Mouse (Mus musculus) myocyte (in vitro differentiated cells): ENCODE data around the gene Mrpl16. TPM values are rescaled to one million over a fixed set of nuclear protein-coding genes. Genes with fewer than 3 reads are reported as not detected.

ENCODE experiments used
- H3K27me3 ChIP-seq: one replicate; pipeline ENCODE4 v1.6.1; 2011; ENCODE audit not compliant: control insufficient read depth, insufficient read depth, insufficient read length
- H3K36me3 ChIP-seq: one replicate; pipeline ENCODE4 v1.6.1; 2011; ENCODE audit not compliant: control insufficient read depth, insufficient read depth
- H3K4me2 ChIP-seq: one replicate; pipeline ENCODE4 v1.6.1; 2011; ENCODE audit warnings: low read depth, control low read depth
- H3K4me3 ChIP-seq: one replicate; pipeline ENCODE4 v1.5.1; 2011; ENCODE audit warnings: mild to moderate bottlenecking, control low read depth, moderate library complexity
- H3K79me2 ChIP-seq: one replicate; pipeline ENCODE4 v1.6.1; 2011; ENCODE audit not compliant: control insufficient read depth, insufficient read depth
- H3ac ChIP-seq: one replicate; pipeline ENCODE4 v1.6.1; 2011; ENCODE audit not compliant: control insufficient read depth, insufficient read length
- CEBPB ChIP-seq: IDR thresholded peaks from 2 replicates; pipeline ENCODE4 v1.6.1; 2011; ENCODE audit warnings: mild to moderate bottlenecking, moderate library complexity; ENCODE audit not compliant: poor library complexity, insufficient read depth, severe bottlenecking
- E2F4 ChIP-seq: IDR thresholded peaks from one replicate; pipeline ENCODE4 v1.6.1; 2011; ENCODE audit warnings: mild to moderate bottlenecking, control low read depth, moderate library complexity; ENCODE audit not compliant: insufficient read depth
- MAX ChIP-seq: IDR thresholded peaks from one replicate; pipeline ENCODE4 v1.6.1; 2011; ENCODE audit warnings: low read depth, mild to moderate bottlenecking, control low read depth
- MYOD1 ChIP-seq, 3 experiments: IDR thresholded peaks; one replicate each; pipeline ENCODE4 v1.6.1; 2011; ENCODE audit warnings: control low read depth in 2 of 3, low read depth in 2 of 3, mild to moderate bottlenecking in 2 of 3, moderate library complexity in 1 of 3; ENCODE audit not compliant: insufficient read length in 2 of 3, control insufficient read depth in 1 of 3
- MYOG ChIP-seq, 3 experiments: IDR thresholded peaks; one replicate each; pipeline ENCODE4 v1.6.1; 2011; ENCODE audit warnings: control low read depth in 2 of 3, low read depth in 2 of 3, mild to moderate bottlenecking in 2 of 3; ENCODE audit not compliant: insufficient read length in 2 of 3, control insufficient read depth in 1 of 3, insufficient read depth in 1 of 3
- POLR2A ChIP-seq: IDR thresholded peaks from one replicate; pipeline ENCODE4 v1.6.1; 2011; ENCODE audit warnings: low read depth, mild to moderate bottlenecking, control low read depth, moderate library complexity; ENCODE audit not compliant: insufficient read length
- POLR2AphosphoS2 ChIP-seq: IDR thresholded peaks from one replicate; pipeline ENCODE4 v1.6.1; 2011; ENCODE audit warnings: low read depth, control low read depth; ENCODE audit not compliant: insufficient read length
- REST ChIP-seq: IDR thresholded peaks from one replicate; pipeline ENCODE4 v1.6.1; 2011; ENCODE audit warnings: mild to moderate bottlenecking, control low read depth, moderate library complexity; ENCODE audit not compliant: insufficient read depth, insufficient read length
- SRF ChIP-seq: IDR thresholded peaks from one replicate; pipeline ENCODE4 v1.6.1; 2011; ENCODE audit warnings: low read depth; ENCODE audit not compliant: control insufficient read depth, insufficient read length
- TCF12 ChIP-seq: IDR thresholded peaks from one replicate; pipeline ENCODE4 v1.6.1; 2011; ENCODE audit warnings: mild to moderate bottlenecking, control low read depth; ENCODE audit not compliant: poor library complexity, insufficient read depth, severe bottlenecking
- TCF3 ChIP-seq: IDR thresholded peaks from one replicate; pipeline ENCODE4 v1.6.1; 2011; ENCODE audit warnings: low read depth, control low read depth; ENCODE audit not compliant: insufficient read length
- USF1 ChIP-seq: IDR thresholded peaks from one replicate; pipeline ENCODE4 v1.6.1; 2011; ENCODE audit warnings: low read depth, mild to moderate bottlenecking, control low read depth, moderate library complexity
- polyA plus RNA-seq: library from polyadenylated mRNA; unstranded; fragments of >200 nt; fragmentation: generic; extraction: Trizol; gene quantifications from one replicate; pipeline ENCODE4 v1.2.1, GENCODE M21; 2012; ENCODE audit warnings: missing spikeins

Mrpl16 gene
- polyA plus RNA-seq, 1 experiment: 47.9 TPM

DNA sequence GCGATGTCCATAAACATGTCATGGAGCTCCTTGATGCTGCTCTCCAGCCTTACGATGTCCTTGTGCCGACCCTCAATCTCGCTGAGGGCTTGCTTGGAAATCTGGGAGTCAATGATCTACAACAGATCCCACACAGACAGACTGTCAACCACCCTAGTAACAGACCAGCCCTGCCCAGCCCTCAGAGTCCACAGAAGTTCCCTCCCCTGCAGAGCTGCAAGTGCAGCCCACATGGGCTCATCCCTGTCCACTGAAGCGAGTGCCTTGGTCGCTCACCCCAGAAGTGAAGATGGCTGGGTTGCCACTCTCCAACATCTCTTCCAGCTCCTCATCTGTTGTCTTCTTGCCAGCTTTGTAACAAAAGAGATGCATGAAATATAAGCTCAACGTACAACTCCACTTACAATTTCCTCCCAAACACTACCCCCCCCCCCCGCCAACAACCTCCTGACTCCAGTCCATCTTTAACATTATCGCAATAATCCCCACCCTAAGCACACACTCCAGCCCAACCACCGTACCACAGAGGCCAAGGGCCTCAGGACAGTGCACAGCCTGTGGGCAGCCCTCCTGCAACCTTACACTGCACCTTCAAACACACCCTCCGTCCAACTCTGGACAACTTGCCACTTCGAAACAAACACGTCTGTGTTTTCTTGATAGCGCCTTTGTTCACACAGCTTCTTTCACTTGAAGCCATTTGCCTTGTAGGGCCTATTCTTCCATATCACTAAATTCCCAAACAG, 15.4 kb downstream of the Mrpl16 start:
- Histone ChIP-seq H3K4me3 (no peak overlapping the region), H3K4me2 (no peak overlapping the region), H3ac (no peak overlapping the region), H3K36me3 (no peaks in the 10 kb centered on the region), H3K79me2 (no peaks in the 10 kb centered on the region), H3K27me3 (no peaks in the 10 kb centered on the region)
- TF ChIP-seq REST (no peak), E2F4 (no peak), SRF (no peak), MYOD1 (IDR thresholded peaks at IDR 0.05; ENCODE audit: control insufficient read depth in 1 of 3, insufficient read length in 2 of 3, low read depth in 2 of 3) (no peak), USF1 (no peak), POLR2A (no peak), MYOG (IDR thresholded peaks at IDR 0.05; ENCODE audit: control insufficient read depth in 1 of 3, insufficient read depth in 1 of 3, insufficient read length in 2 of 3, low read depth in 2 of 3) (no peak), MAX (no peak), TCF3 (no peak), CEBPB (no peak), TCF12 (no peak), POLR2AphosphoS2 (no peak)

DNA sequence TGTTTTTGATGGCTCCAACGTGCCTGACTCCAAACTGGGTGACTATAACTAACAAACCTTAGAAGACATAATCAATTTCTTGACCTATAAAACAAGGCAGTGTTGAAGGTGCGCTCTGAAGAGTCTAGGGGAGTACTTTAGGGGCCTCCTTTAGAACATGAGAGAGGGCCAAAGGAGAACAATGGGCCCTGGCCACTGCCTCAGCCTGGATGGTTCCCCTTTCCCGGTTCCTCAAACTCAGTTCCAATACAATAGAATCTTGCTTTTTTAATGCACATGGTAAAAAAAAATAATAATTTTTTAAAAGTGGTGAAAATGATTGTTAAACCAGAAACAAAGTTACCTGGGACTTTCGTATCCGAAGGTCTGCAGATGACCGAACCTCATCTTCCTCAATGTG, 17.6 kb downstream of the Mrpl16 start:
- no peak overlapping the region for H3K4me3 ChIP-seq
- no peak for TF ChIP-seq POLR2AphosphoS2
- no peak for TF ChIP-seq REST
- no peaks in the 10 kb centered on the region for H3K79me2 ChIP-seq
- H3K4me2 ChIP-seq: no peak overlapping the region
- no peaks in the 10 kb centered on the region for H3K27me3 ChIP-seq
- H3K36me3 ChIP-seq: no peaks in the 10 kb centered on the region
- no peak overlapping the region for H3ac ChIP-seq

DNA sequence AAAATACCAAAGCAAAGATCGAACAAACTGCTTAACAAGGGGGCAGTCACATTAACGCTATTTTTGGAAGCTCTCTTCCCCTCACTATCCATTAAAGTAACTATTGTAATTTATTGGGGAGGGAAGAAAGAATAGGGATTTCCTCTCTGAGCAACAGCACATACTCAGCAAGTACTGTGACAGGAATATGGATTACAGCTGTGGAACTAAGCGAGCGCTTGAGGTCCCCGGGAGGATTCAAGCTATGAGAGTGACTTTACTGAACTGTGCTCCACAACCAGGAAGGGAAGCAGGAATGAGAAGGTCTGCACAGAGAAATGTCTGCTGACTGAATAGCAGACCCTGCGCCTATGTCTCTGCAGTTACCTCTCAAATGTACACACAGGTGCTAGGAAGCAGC, 18.7 kb downstream of the Mrpl16 start:
- Histone ChIP-seq H3K79me2 (no peaks in the 10 kb centered on the region), H3K36me3 (no peaks in the 10 kb centered on the region), H3K4me3 (no peak overlapping the region), H3K27me3 (no peaks in the 10 kb centered on the region), H3ac (no peak overlapping the region), H3K4me2 (no peak overlapping the region)
- TF ChIP-seq REST (no peak), TCF12 (no peak), CEBPB (no peak), TCF3 (no peak), MAX (no peak), POLR2A (no peak), SRF (no peak), USF1 (no peak), POLR2AphosphoS2 (no peak), E2F4 (no peak), MYOD1 (IDR thresholded peaks at IDR 0.05; ENCODE audit: control insufficient read depth in 1 of 3, insufficient read length in 2 of 3, low read depth in 2 of 3) (no peak), MYOG (IDR thresholded peaks at IDR 0.05; ENCODE audit: control insufficient read depth in 1 of 3, insufficient read depth in 1 of 3, insufficient read length in 2 of 3, low read depth in 2 of 3) (no peak)

DNA sequence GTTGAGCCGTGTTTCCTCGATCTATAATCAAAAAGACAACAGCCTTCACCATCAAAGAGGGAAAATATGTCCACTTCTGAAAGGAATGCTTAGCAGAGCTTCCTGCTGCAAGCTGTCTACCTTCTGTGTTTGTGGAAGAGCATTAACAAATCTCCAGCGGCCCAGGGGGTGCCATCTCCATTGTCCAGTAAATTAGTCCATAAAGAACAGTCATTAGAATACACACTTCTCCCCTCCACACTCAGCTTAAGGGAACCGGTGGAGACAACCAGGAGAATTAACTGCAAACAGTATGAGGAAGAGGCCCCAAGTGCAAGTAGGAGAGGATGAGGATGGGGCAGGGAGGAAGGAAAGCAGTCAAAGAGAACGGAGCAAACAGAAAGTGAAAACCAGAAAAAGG, 21.6 kb downstream of the Mrpl16 start:
- TF ChIP-seq REST (no peak), POLR2AphosphoS2 (no peak), MAX (no peak), CEBPB (no peak), USF1 (no peak), E2F4 (no peak), TCF12 (no peak), MYOG (IDR thresholded peaks at IDR 0.05; ENCODE audit: control insufficient read depth in 1 of 3, insufficient read depth in 1 of 3, insufficient read length in 2 of 3, low read depth in 2 of 3) (no peak), SRF (no peak), POLR2A (no peak), TCF3 (no peak), MYOD1 (IDR thresholded peaks at IDR 0.05; ENCODE audit: control insufficient read depth in 1 of 3, insufficient read length in 2 of 3, low read depth in 2 of 3) (no peak)
- no peaks in the 10 kb centered on the region for H3K79me2 ChIP-seq
- no peak overlapping the region for H3K4me3 ChIP-seq
- H3K36me3 ChIP-seq: no peaks in the 10 kb centered on the region
- H3K4me2 ChIP-seq: no peak overlapping the region
- no peaks in the 10 kb centered on the region for H3K27me3 ChIP-seq
- no peak overlapping the region for H3ac ChIP-seq

DNA sequence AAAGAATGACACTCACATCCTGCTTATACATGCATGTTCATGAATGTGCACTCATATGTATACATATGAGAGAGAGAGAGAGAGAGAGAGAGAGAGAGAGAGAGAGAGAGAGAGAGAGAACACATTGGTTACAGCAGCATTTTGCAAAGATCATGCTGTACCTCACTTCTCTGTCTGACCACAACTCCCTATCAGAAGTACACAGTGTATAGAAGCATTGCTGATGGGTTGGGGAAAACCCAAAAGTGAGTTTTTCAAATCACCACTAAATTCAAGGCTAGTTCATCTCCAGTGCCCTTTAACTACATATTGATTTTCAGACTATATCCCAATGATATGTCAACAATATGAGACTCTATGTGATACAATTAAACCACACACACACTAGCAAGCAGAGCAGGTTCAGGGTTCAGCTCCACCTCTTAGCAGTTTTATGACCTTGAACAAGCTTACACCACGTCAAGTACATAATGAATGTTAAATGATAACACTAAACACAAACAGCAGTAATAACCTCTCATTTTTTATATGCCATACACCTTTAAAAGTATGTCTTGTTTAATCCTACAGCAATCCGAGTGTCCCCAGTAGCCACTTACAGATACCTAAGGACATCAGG, 23.7 kb downstream of the Mrpl16 start:
- no peak overlapping the region for H3K4me3 ChIP-seq

More for the DNA sequence above, 23.7 kb downstream of the Mrpl16 start:
- no peaks in the 10 kb centered on the region for H3K36me3 ChIP-seq
- no peaks in the 10 kb centered on the region for H3K79me2 ChIP-seq
- H3ac ChIP-seq: no peak overlapping the region
- no peak for TF ChIP-seq E2F4
- TF ChIP-seq CEBPB: no peak
- TF ChIP-seq MYOG (IDR thresholded peaks at IDR 0.05; ENCODE audit: control insufficient read depth in 1 of 3, insufficient read depth in 1 of 3, insufficient read length in 2 of 3, low read depth in 2 of 3): no peak
- TF ChIP-seq SRF: no peak
- no peak for TF ChIP-seq USF1
- no peak for TF ChIP-seq REST
- H3K4me2 ChIP-seq: no peak overlapping the region
- H3K27me3 ChIP-seq: no peaks in the 10 kb centered on the region
